Mouse (Mus musculus): ENCODE data around the gene Ubtd2. TPM values are rescaled to one million over a fixed set of nuclear protein-coding genes. Genes with fewer than 3 reads are reported as not detected.

The Ubtd2 gene
- 5.5 TPM in 2 replicates for polyA plus RNA-seq (2012; rRNA removed)

DNA sequence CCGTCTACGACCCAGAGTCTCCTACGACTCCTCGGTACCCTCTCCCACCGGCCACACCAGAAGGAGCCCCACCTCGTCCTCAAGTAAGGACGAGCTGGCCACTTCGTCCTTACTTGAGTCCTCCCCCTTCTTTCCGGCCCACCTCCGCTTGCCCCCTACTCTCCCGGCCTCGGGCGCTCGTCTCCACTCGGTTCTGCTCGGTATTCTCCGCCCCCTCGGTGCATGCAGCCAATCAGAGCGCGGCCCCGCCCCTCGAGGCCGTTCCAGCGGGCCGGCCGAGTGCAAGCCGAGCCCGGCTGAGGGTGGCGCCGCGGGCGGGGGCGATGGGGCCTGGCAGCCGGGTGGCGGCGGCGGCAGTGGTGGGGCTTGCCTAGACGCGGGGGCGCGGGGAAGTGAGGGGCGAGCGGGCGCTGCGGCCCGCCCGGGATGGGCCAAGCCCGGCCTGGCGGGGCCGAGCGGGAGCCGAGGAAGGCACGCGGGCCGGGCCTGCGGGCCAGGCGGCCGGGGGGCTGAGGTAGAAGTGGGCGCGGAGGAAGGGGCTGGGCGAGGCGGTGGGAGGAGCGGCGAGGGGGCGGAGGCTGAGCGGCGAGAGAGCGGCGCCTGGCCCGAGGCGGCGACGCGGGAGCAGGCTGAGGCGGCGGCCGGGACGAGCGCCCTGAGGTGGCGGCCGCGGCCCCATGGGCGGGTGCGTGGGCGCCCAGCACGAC, at the start of gene Ubtd2:
TSS of gene Ubtd2 (plus strand) at position 571 of the 707 bp plus-strand sequence.

DNA sequence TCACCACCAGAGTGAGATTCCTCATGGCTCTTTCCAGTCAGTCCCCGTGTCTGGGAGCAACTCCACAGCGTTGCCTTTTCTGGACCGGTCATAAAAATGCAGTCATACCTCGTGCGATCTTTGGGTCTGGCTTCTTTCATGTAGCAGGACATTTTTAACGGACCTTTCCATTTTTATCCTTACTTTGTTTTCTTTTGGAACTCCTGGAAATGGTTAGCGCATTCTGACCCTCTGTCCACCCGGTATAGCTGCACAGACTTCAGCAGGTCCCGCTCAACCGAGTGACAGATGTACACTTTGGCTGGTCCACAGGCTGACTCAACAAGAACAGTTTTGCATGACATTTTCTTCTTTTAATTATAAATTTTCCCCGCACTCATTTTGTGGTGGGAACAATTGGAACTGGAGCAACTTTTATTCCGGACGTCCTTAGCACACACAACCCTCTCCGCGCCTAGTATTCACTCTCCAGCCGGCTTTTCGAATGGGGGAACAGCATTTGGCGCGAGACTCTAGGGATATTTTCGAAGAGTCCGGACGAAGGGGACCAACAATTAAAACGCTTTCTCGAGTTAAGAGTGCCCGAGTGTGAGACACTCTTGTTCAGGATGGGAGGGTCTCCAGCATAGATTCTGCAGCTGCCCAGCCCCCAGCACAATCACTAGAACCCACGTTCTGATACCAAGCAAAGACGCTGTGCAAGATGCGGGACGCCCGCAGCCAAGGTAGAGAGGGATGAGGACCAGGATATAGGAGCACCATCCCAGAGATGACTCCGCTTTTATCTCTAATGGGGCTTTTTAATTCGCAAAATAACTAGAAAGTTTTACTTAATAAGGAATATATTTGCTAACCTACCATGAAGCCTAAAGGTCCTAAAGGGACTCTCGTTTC, 76.9 kb downstream of the Ubtd2 start, which contains the start of gene Efcab9:
TSS of gene Efcab9 (minus strand) at position 211 of the 894 bp plus-strand sequence.

GRCm38 (mm10) chr11:32532765-32533481, 77.8 kb downstream of the Ubtd2 start, which contains the start of gene Stk10:
Stk10 (plus strand) TSS chr11:32533305.

Other genes starting within 250 kb of the Ubtd2 start
- 49.0 and 54.1 TPM in 2 replicates for gene Snrnp25, start 250.0 kb upstream of the Ubtd2 start, polyA plus RNA-seq (2012; rRNA removed)
- gene Rhbdf1, start 233.1 kb upstream of the Ubtd2 start, polyA plus RNA-seq (2012; rRNA removed), result 114 and 144 TPM in 2 replicates
- gene Mpg, start 228.9 kb upstream of the Ubtd2 start, polyA plus RNA-seq (2012; rRNA removed), result 10.7 and 12.0 TPM in 2 replicates
- 58.1 and 58.6 TPM in 2 replicates for gene Nprl3, start 187.7 kb upstream of the Ubtd2 start, polyA plus RNA-seq (2012; rRNA removed)
- not detected in 2 replicates for gene Hba-x, start 179.0 kb upstream of the Ubtd2 start, polyA plus RNA-seq (2012; rRNA removed)
- 151 and 983 TPM in 2 replicates for gene Hba-a1, start 171.9 kb upstream of the Ubtd2 start, polyA plus RNA-seq (2012; rRNA removed)
- gene Hbq1b, start 168.4 kb upstream of the Ubtd2 start, polyA plus RNA-seq (2012; rRNA removed), result 0.31 TPM in 1 of 2 replicates, not detected in the other
- 244 and 1,247 TPM in 2 replicates for gene Hba-a2, start 158.9 kb upstream of the Ubtd2 start, polyA plus RNA-seq (2012; rRNA removed)
- 0.29 TPM in 1 of 2 replicates, not detected in the other for gene Hbq1a, start 155.3 kb upstream of the Ubtd2 start, polyA plus RNA-seq (2012; rRNA removed)
- gene Sh3pxd2b, start 107.5 kb upstream of the Ubtd2 start, polyA plus RNA-seq (2012; rRNA removed), result 5.9 TPM in 2 replicates
- gene Efcab9, start 76.7 kb downstream of the Ubtd2 start, polyA plus RNA-seq (2012; rRNA removed), result not detected in 2 replicates
- 26.3 and 26.4 TPM in 2 replicates for gene Stk10, start 77.9 kb downstream of the Ubtd2 start, polyA plus RNA-seq (2012; rRNA removed)
- 34.4 and 41.3 TPM in 2 replicates for gene Fbxw11, start 187.4 kb downstream of the Ubtd2 start, polyA plus RNA-seq (2012; rRNA removed)

All from colon, adult 2 months (tissue).